ENCODE assay signal across 8 mouse cellular contexts in the genomic region with DNA sequence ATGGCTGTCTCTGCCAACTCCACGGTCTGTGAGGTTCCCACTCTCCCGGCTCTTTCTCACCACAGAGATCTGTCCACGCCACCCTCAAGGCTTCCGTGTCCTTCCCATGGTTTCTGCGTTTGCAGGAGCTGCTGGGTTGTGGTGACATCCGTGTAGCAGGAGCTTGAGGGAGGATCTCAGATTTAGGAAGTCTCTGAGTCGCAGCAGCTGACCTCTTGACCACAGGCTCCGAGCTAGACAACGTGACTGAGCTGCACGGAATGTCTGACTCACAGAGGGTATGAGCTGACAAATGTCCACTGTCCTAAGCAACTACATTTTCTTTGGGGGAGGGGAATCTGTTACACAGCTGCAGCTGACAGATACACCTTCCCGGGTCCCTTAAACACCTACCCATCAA. TPM values are rescaled to one million over a fixed set of nuclear protein-coding genes. Genes with fewer than 3 reads are reported as not detected.
DNase-seq lines count a peak whose midpoint lies in the region; ATAC-seq and TF ChIP-seq lines count a peak whose summit lies in the region.
"Had no signal": no experiment of that assay in that cellular context is flagged by ENCODE, and none has a peak within 500 bp of the region (broad histone marks: within the 10 kb centered on the region; RNA-seq: fewer than 3 reads in every experiment).

A gene (minus strand): TSS at position 236 of the 400 bp plus-strand sequence.

- no peak for TF ChIP-seq EP300 in stomach, postnatal 0 days (optimal IDR thresholded peaks at IDR 0.05)

- H3K27me3 ChIP-seq in forebrain, embryonic 11.5 days (ENCODE audit: control insufficient read depth, insufficient read depth, low read length) = peaks cover 2% of the 10 kb centered on the region; the same call in 1 of the 2 replicates
- no peaks in the 10 kb centered on the region for H3K27me3 ChIP-seq in hindbrain, embryonic 14.5 days (ENCODE audit: control insufficient read depth, insufficient read depth, low read length)
- no peaks in the 10 kb centered on the region for H3K27me3 ChIP-seq in stomach, postnatal 0 days (ENCODE audit: control insufficient read depth, insufficient read depth, low read length)

- no peak within 1 kb of the TSS for H3K9ac ChIP-seq in forebrain, embryonic 11.5 days (ENCODE audit: low read length)
- no peak within 1 kb of the TSS for H3K9ac ChIP-seq in hindbrain, embryonic 14.5 days
- no peak within 1 kb of the TSS for H3K9ac ChIP-seq in stomach, postnatal 0 days (ENCODE audit: low read length)

- H3K9me3 ChIP-seq in forebrain, embryonic 11.5 days (ENCODE audit: control insufficient read depth, low read length) = no peaks in the 10 kb centered on the region
- H3K9me3 ChIP-seq in hindbrain, embryonic 14.5 days (ENCODE audit: control insufficient read depth, low read length) = no peaks in the 10 kb centered on the region
- no peaks in the 10 kb centered on the region for H3K9me3 ChIP-seq in stomach, postnatal 0 days (ENCODE audit: control insufficient read depth, low read length)

- no peak for ATAC-seq in forebrain, embryonic 11.5 days (replicated peaks; ENCODE audit: low FRiP score)
- no peak for ATAC-seq in hindbrain, embryonic 14.5 days (ENCODE audit: low FRiP score)
- peak; percentile 27; the same call in 1 of the 2 replicates for ATAC-seq in stomach, postnatal 0 days (ENCODE audit: low FRiP score, low TSS enrichment)

- WGBS in forebrain, embryonic 11.5 days = 79% methylated on average over 11 of the region's 11 CpGs
- WGBS in hindbrain, embryonic 14.5 days = 88% methylated on average over 11 of the region's 11 CpGs
- 69% methylated on average over 11 of the region's 11 CpGs for WGBS in stomach, postnatal 0 days

- TF ChIP-seq CTCF in stomach, postnatal 0 days (IDR thresholded peaks at IDR 0.05; ENCODE audit: low read depth) = no peak

- no peak within 1 kb of the TSS for H3K4me2 ChIP-seq in forebrain, embryonic 11.5 days (ENCODE audit: low read depth, low read length, severe bottlenecking)
- H3K4me2 ChIP-seq in hindbrain, embryonic 14.5 days (replicated peaks) = no peak within 1 kb of the TSS
- no peak within 1 kb of the TSS for H3K4me2 ChIP-seq in stomach, postnatal 0 days (replicated peaks; ENCODE audit: low read depth)

- H3K27ac ChIP-seq in forebrain, embryonic 11.5 days (ENCODE audit: low read depth, low read length) = no peak within 1 kb of the TSS
- H3K27ac ChIP-seq in hindbrain, embryonic 14.5 days = no peak within 1 kb of the TSS
- H3K27ac ChIP-seq in stomach, postnatal 0 days (replicated peaks) = no peak within 1 kb of the TSS

- no peaks in the 10 kb centered on the region for H3K36me3 ChIP-seq in forebrain, embryonic 11.5 days (ENCODE audit: control insufficient read depth, insufficient read depth, low read length)
- H3K36me3 ChIP-seq in hindbrain, embryonic 14.5 days (replicated peaks; ENCODE audit: control insufficient read depth, insufficient read depth) = no peaks in the 10 kb centered on the region
- no peaks in the 10 kb centered on the region for H3K36me3 ChIP-seq in stomach, postnatal 0 days (ENCODE audit: control insufficient read depth, insufficient read depth, low read length)

- no peak within 1 kb of the TSS for H3K4me3 ChIP-seq in forebrain, embryonic 11.5 days (ENCODE audit: low read depth, low read length)
- H3K4me3 ChIP-seq in hindbrain, embryonic 14.5 days (replicated peaks; ENCODE audit: low read length) = no peak within 1 kb of the TSS
- H3K4me3 ChIP-seq in stomach, postnatal 0 days (ENCODE audit: low read depth, low read length) = no peak within 1 kb of the TSS
- H3K4me3 ChIP-seq: erythroblast, embryonic 14.5 days had no signal

- no peaks in the 10 kb centered on the region for H3K4me1 ChIP-seq in forebrain, embryonic 11.5 days (replicated peaks; ENCODE audit: control insufficient read depth, insufficient read depth, low read length)
- no peaks in the 10 kb centered on the region for H3K4me1 ChIP-seq in hindbrain, embryonic 14.5 days (replicated peaks; ENCODE audit: control insufficient read depth, insufficient read depth, low read length)
- H3K4me1 ChIP-seq in stomach, postnatal 0 days (replicated peaks; ENCODE audit: control insufficient read depth, insufficient read depth) = 0 out of 2 replicates have a peak, but pooled peaks cover 3% of the 10 kb centered on the region

- DNase-seq in adrenal gland, postnatal 10 days = no peak
- no peak for DNase-seq in forebrain, embryonic 11.5 days (ENCODE audit: low spot score)
- DNase-seq in hindbrain, embryonic 14.5 days (ENCODE audit: low spot score) = no peak
- DNase-seq in lung, adult 18-20 months = peak; percentile 60 to 66
- no peak for DNase-seq in stomach, postnatal 0 days (ENCODE audit: low spot score)
- no peak for DNase-seq in urinary bladder, postnatal 36 days (ENCODE audit: low spot score in 2 of 2)
- DNase-seq in thymus, adult 18-20 months = no peak

RNA-seq across cellular contexts. Expression of the gene that starts here (rescaled TPM):
- total RNA-seq in adrenal gland, postnatal 10 days (2021) = 10 to 100 TPM; 14.8 to 21.6 TPM
- polyA plus RNA-seq in forebrain, embryonic 11.5 days (2014; fragmentation: Nextera tagmentation; extraction: Ambion mirVana) = 21.4 and 24.8 TPM in 2 replicates
- 41.3 and 43.6 TPM in 2 replicates for polyA plus RNA-seq in hindbrain, embryonic 14.5 days (2014; fragmentation: Nextera tagmentation; extraction: Ambion mirVana)
- 45.1 and 49.2 TPM in 2 replicates for polyA plus RNA-seq in stomach, postnatal 0 days (2015; fragmentation: Nextera tagmentation; extraction: Ambion mirVana)

Comparison
In these comparisons a context has a peak if more than half of its experiments do, and no peak if none do; other contexts are left out.
1. DNase-seq: peak in lung, adult 18-20 months (2 of 2); none in adrenal gland, postnatal 10 days (single experiment), forebrain, embryonic 11.5 days (single experiment), hindbrain, embryonic 14.5 days (single experiment), stomach, postnatal 0 days (single experiment), urinary bladder, postnatal 36 days (0 of 2) and thymus, adult 18-20 months (0 of 2).